Mouse (Mus musculus): ENCODE results near the gene Myom1. TPM values are rescaled to one million over a fixed set of nuclear protein-coding genes. Genes with fewer than 3 reads are reported as not detected.

The Myom1 gene
- polyA plus RNA-seq, 1 experiment, result 13.4 TPM

- DNase-seq (ENCODE audit: low read depth), result no peak
Measured at GRCm38 (mm10) chr17:71097209-71097597, 94.8 kb downstream of the Myom1 start.

GRCm38 (mm10) chr17:71098606-71099005 is 96.2 kb downstream of the Myom1 start:
- no peak for DNase-seq (ENCODE audit: low read depth)

GRCm38 (mm10) chr17:71102571-71103551 is 100.4 kb downstream of the Myom1 start:
- DNase-seq (ENCODE audit: low read depth), result no peak

- DNase-seq (ENCODE audit: low read depth), result no peak
Measured at GRCm38 (mm10) chr17:71105297-71105696, 102.9 kb downstream of the Myom1 start.

- no peak for DNase-seq (ENCODE audit: low read depth)
Measured at GRCm38 (mm10) chr17:71106250-71106649, 103.8 kb downstream of the Myom1 start.

GRCm38 (mm10) chr17:71110753-71111265 is 108.4 kb downstream of the Myom1 start:
- DNase-seq (ENCODE audit: low read depth), result no peak

- no peak for DNase-seq (ENCODE audit: low read depth)
Measured at GRCm38 (mm10) chr17:71112689-71113088, 110.3 kb downstream of the Myom1 start.

- DNase-seq (ENCODE audit: low read depth), result no peak
Measured at GRCm38 (mm10) chr17:71114282-71114681, 111.8 kb downstream of the Myom1 start.

- no peak for DNase-seq (ENCODE audit: low read depth)
Measured at GRCm38 (mm10) chr17:71117956-71118355, 115.5 kb downstream of the Myom1 start.

GRCm38 (mm10) chr17:71118607-71119006 is 116.2 kb downstream of the Myom1 start:
- no peak for DNase-seq (ENCODE audit: low read depth)

- no peak for DNase-seq (ENCODE audit: low read depth)
Measured at GRCm38 (mm10) chr17:71120626-71121025, 118.2 kb downstream of the Myom1 start.

- no peak for DNase-seq (ENCODE audit: low read depth)
Measured at GRCm38 (mm10) chr17:71124061-71124670, 121.7 kb downstream of the Myom1 start.

GRCm38 (mm10) chr17:71124674-71125073 is 122.2 kb downstream of the Myom1 start:
- no peak for DNase-seq (ENCODE audit: low read depth)

GRCm38 (mm10) chr17:71125519-71125918 is 123.1 kb downstream of the Myom1 start:
- DNase-seq (ENCODE audit: low read depth), result no peak

- no peak for DNase-seq (ENCODE audit: low read depth)
Measured at GRCm38 (mm10) chr17:71126001-71126400, 123.6 kb downstream of the Myom1 start.

GRCm38 (mm10) chr17:71127464-71128110 is 125.2 kb downstream of the Myom1 start:
- DNase-seq (ENCODE audit: low read depth), result no peak

GRCm38 (mm10) chr17:71129489-71130261 is 127.2 kb downstream of the Myom1 start:
- no peak for DNase-seq (ENCODE audit: low read depth)

- DNase-seq (ENCODE audit: low read depth), result no peak
Measured at GRCm38 (mm10) chr17:71132221-71132620, 129.8 kb downstream of the Myom1 start.

- no peak for DNase-seq (ENCODE audit: low read depth)
Measured at GRCm38 (mm10) chr17:71132856-71133439, 130.5 kb downstream of the Myom1 start.

- DNase-seq (ENCODE audit: low read depth), result no peak
Measured at GRCm38 (mm10) chr17:71134441-71134955, 132.1 kb downstream of the Myom1 start.

- no peak for DNase-seq (ENCODE audit: low read depth)
Measured at GRCm38 (mm10) chr17:71135108-71135507, 132.7 kb downstream of the Myom1 start.

Data from gonadal fat pad, adult 2 months (tissue).